In the genomic region with DNA sequence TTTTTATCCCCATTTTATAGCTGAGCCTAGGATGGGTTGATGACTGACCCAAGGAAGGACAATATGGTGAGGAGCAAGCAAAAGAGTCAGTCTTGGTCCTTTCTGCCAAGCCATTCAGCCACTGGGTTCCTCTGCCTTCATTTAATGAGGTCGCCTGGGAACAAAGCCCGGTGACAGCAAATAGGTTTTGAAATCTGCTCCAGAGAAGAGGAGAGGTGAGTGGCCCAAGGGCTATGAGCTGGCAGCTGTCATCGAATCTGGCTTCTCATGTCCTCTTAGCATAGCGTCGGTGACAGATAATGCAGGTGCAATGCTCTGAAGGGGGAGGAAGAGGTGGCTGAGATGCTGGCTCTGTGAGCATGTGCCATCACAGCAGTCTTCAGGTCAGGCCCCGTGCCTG, we compare ENCODE assay signal across 23 mouse cellular contexts. TPM values are rescaled to one million over a fixed set of nuclear protein-coding genes. Genes with fewer than 3 reads are reported as not detected.
DNase-seq lines count a peak whose midpoint lies in the region; ATAC-seq lines count a peak whose summit lies in the region.
"Had no signal": no experiment of that assay in that cellular context is flagged by ENCODE, and none has a peak within 500 bp of the region (broad histone marks: within the 10 kb centered on the region; RNA-seq: fewer than 3 reads in every experiment).

No protein-coding gene starts in this region.

- DNase-seq in cerebellum, adult 9-11 months: peak; percentile 23
- peak; percentile 66 for DNase-seq in adipocyte (ENCODE audit: low spot score)
- peak; percentile 53 for DNase-seq in brain, adult 2 months (ENCODE audit: low read depth, low spot score)
- peak; percentile 64 for DNase-seq in gonadal fat pad, adult 2 months (ENCODE audit: low read depth)
- no peak for DNase-seq in thymus, postnatal 25 days
- DNase-seq: adrenal gland, postnatal 14 days; adrenal gland, postnatal 36 days; cerebellum, adult 8-10 months; embryo, embryonic 11 days; forebrain, postnatal 0 days had no signal

- no peak for ATAC-seq in cerebellum, adult (ENCODE audit: insufficient number of reproducible peaks, low FRiP score, low TSS enrichment)
- ATAC-seq in megakaryocyte progenitor cell, adult 5-6 weeks (replicated peaks; ENCODE audit: poor library complexity): no peak
- ATAC-seq: forebrain, embryonic 13.5 days; forebrain, embryonic 15.5 days; forebrain, postnatal 0 days had no signal

RNA-seq across cellular contexts. Expression of a gene that starts 58.1 kb away (rescaled TPM):
- polyA plus RNA-seq in gonadal fat pad, adult 2 months (2012; rRNA removed): 0.12 and 0.41 TPM in 2 replicates
- not detected in 2 replicates for total RNA-seq in megakaryocyte progenitor cell, adult 5-6 weeks (2015)
- not detected in 2 replicates for total RNA-seq in megakaryocyte progenitor cell, adult 5-6 weeks (2017)
- total RNA-seq: adrenal gland, adult 18-20 months; adrenal gland, postnatal 14 days; adrenal gland, postnatal 36 days; common myeloid progenitor, adult 5-6 weeks; ES-E14; MEL had no signal
- polyA plus RNA-seq: C2C12; embryonic facial prominence, embryonic 11.5 days; embryonic facial prominence, embryonic 13.5 days; erythroblast, embryonic 14.5 days; forebrain, embryonic 11.5 days; forebrain, embryonic 13.5 days had no signal
